Mouse (Mus musculus) forebrain, embryonic 15.5 days (tissue): Measurements from ENCODE around the gene Rdm1. TPM values are rescaled to one million over a fixed set of nuclear protein-coding genes. Genes with fewer than 3 reads are reported as not detected.
"Not testable (repeated sequence)": the region's sequence is repeated elsewhere in the genome, so short reads cannot be mapped to it uniquely, and the experiment has no call there.

Experiments used
- ATAC-seq: fragments of 200-750 bp; cut with Nextera tagmentation; replicated peaks from 2 replicates; pipeline ENCODE4 v1.8.0; 2017; ENCODE audit warnings: mild to moderate bottlenecking, moderate TSS enrichment, moderate library complexity
- H3K27ac ChIP-seq: fragments of 300-500 bp; sonication (generic); replicated peaks from 2 replicates; pipeline ENCODE4 v1.5.1; 2015; ENCODE audit warnings: mild to moderate bottlenecking, inconsistent platforms
- H3K27me3 ChIP-seq: fragments of 300-500 bp; sonication (generic); 2 replicates; pipeline ENCODE4 v1.6.1; 2015; ENCODE audit warnings: inconsistent platforms
- H3K36me3 ChIP-seq: fragments of 300-500 bp; sonication (generic); 2 replicates; pipeline ENCODE4 v1.6.1; 2015; ENCODE audit warnings: mild to moderate bottlenecking, inconsistent platforms
- H3K4me1 ChIP-seq: fragments of 300-500 bp; sonication (generic); 2 replicates; pipeline ENCODE4 v1.6.1; 2015; ENCODE audit warnings: inconsistent platforms
- H3K4me2 ChIP-seq: fragments of 300-500 bp; sonication (generic); replicated peaks from 2 replicates; pipeline ENCODE4 v1.6.1; 2015; ENCODE audit warnings: mild to moderate bottlenecking, inconsistent platforms
- H3K4me3 ChIP-seq: fragments of 300-500 bp; sonication (generic); 2 replicates; pipeline ENCODE4 v1.5.1; 2015; ENCODE audit warnings: mild to moderate bottlenecking, inconsistent platforms
- H3K9ac ChIP-seq: fragments of 300-500 bp; sonication (generic); replicated peaks from 2 replicates; pipeline ENCODE4 v1.6.1; 2015; ENCODE audit warnings: mild to moderate bottlenecking, inconsistent platforms
- H3K9me3 ChIP-seq: fragments of 300-500 bp; sonication (generic); 2 replicates; pipeline ENCODE4 v1.6.1; 2016; ENCODE audit warnings: inconsistent platforms
- WGBS: fragments of 180-500 bp; shearing (Covaris S2); methylation state at CpG from one replicate; pipeline ENCODE4 v1.1.7; 2015; ENCODE audit warnings: mixed read lengths; 5-methylcytosine and 5-hydroxymethylcytosine counted together
- polyA plus RNA-seq: library from polyadenylated mRNA; unstranded; fragments of >200 nt; fragmentation: Nextera tagmentation; extraction: Ambion mirVana; gene quantifications from 2 replicates; pipeline ENCODE4 v1.2.1, GENCODE M21; 2015

The Rdm1 gene
- polyA plus RNA-seq: 31.0 and 34.6 TPM in 2 replicates

- Histone ChIP-seq H3K4me1 (peaks cover 18% of the 10 kb centered on the region), H3K36me3 (no peaks in the 10 kb centered on the region), H3K4me2 (peak within 1 kb of the TSS; percentile 94), H3K27me3 (no peaks in the 10 kb centered on the region), H3K9ac (peak within 1 kb of the TSS; percentile 58), H3K27ac (peak within 1 kb of the TSS; percentile 87), H3K4me3 (peak within 1 kb of the TSS; percentile 57), H3K9me3 (no peaks in the 10 kb centered on the region)
- peak; percentile 90 for ATAC-seq
- under 1% methylated on average over 34 of the region's 34 CpGs for WGBS
These were observed at the start of gene Rdm1 for GRCm38 (mm10) chr11:101626995-101627856. TSS of gene Rdm1 (plus strand) at chr11:101627195.

GRCm38 (mm10) chr11:101581081-101581764, 45.8 kb upstream of the Rdm1 start:
- 83% methylated on average over 6 of the region's 6 CpGs for WGBS
- Histone ChIP-seq H3K9me3 (no peaks in the 10 kb centered on the region), H3K4me3 (no peak overlapping the region), H3K4me1 (peaks cover 7% of the 10 kb centered on the region; the same call in 1 of the 2 replicates), H3K4me2 (no peak overlapping the region), H3K27me3 (no peaks in the 10 kb centered on the region), H3K36me3 (peaks cover 47% of the 10 kb centered on the region), H3K9ac (no peak overlapping the region), H3K27ac (no peak overlapping the region)
- no peak for ATAC-seq

DNA sequence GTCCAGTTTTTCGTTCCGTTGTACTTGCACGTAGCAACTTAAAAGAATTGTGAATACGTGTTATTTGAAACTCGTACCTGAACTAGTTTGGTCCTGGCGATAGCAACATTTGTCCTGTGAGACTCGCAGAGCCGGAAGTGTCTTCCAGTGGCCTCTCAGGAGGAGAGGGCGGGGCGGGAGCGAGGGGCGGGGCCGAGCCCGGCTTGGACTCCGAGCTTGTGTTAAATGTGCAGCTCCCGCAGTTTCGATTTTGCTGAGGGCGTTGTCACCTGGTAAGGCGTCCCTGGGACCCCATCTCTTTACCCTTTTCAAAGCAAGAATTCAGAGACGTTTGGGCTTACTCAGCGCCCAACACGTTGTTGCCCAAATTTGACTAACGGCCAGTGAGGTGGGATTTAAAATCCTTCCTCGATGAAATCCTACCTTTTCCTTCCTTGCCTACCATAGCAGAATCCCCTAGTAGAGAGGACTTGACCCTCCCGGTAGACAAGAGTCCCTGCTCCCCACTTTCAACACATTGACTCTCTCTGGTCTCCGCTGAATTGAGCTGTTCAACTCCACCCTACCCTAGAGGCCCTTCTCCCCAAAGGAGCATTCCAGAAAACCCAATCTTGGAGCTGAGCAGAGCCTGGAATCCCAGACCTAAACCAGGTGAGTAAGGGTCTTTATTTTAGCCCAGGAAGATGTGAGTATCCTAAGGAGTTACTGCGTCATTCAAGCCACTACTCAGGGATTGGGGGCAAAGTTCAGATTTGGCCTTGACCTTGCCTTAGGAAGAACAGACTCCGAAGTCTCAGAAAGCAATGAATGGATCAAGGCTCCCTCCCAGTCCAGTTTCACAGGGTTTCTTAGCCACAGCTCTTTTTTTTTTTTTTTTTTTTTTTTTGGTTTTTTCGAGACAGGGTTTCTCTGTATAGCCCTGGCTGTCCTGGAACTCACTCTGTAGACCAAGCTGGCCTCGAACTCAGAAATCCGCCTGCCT, 44.6 kb upstream of the Rdm1 start, which contains the start of gene Tmem106a:
Tmem106a (plus strand) TSS at position 189 of the 982 bp plus-strand sequence.
- Histone ChIP-seq H3K4me2 (peak within 1 kb of the TSS; percentile 38), H3K36me3 (peaks cover 40% of the 10 kb centered on the region), H3K9me3 (no peaks in the 10 kb centered on the region), H3K4me3 (peak within 1 kb of the TSS; percentile 13), H3K27me3 (no peaks in the 10 kb centered on the region), H3K9ac (no peak within 1 kb of the TSS; the same call in 1 of the 2 replicates), H3K27ac (no peak within 1 kb of the TSS), H3K4me1 (peaks cover 7% of the 10 kb centered on the region; the same call in 1 of the 2 replicates)
- ATAC-seq: no peak
- WGBS: 19% methylated on average over 30 of the region's 31 CpGs

DNA sequence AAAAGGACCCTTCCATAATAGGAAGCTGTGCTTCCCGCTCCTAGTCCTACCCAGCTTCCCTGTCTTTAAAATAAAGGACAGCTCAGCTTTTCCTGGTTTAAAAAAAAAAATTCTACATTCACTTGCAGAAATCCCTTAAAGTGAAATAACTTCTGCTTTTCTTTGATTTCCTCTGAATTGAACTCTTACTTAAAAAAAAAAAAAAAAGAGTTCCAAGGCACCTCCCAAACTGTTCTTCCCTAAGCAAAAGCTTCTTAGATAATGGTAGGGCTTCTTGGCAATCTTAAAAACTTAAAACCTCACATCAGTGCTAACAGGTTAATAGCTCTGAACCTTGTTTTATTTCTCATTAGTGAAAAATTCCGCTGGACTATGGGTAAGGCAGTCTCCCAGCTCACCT, 43.8 kb upstream of the Rdm1 start:
- Histone ChIP-seq H3K27me3 (no peaks in the 10 kb centered on the region), H3K4me3 (no peak overlapping the region), H3K9me3 (no peaks in the 10 kb centered on the region), H3K4me2 (no peak overlapping the region), H3K27ac (no peak overlapping the region), H3K36me3 (peaks cover 31% of the 10 kb centered on the region), H3K4me1 (peaks cover 7% of the 10 kb centered on the region; the same call in 1 of the 2 replicates), H3K9ac (no peak overlapping the region)
- ATAC-seq: no peak
- 93% methylated on average over 2 of the region's 2 CpGs for WGBS

DNA sequence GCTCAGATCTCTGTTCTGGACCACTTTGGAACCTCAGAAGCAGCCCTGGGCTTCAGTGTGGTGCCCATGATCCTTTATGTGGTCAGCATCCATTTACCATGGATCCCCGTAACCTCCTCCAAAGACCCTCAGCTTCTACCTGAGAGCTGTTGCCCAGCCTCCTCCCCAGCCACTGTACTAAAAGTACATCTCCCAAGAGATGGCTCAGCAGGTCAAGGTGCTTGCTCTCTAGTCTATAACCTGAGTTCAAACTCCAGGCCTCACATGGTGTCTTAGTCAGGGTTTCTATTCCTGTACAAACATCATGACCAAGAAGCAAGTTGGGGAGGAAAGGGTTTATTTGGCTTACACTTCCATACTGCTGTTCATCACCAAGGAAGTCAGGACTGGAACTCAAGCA, 42.0 kb upstream of the Rdm1 start:
- H3K36me3 ChIP-seq: peaks cover 13% of the 10 kb centered on the region
- H3K4me2 ChIP-seq, ATAC-seq, H3K27ac ChIP-seq, H3K9me3 ChIP-seq, H3K4me3 ChIP-seq, H3K27me3 ChIP-seq, H3K4me1 ChIP-seq, H3K9ac ChIP-seq: not testable (repeated sequence)
- 97% methylated on average over 1 of the region's 1 CpGs for WGBS

DNA sequence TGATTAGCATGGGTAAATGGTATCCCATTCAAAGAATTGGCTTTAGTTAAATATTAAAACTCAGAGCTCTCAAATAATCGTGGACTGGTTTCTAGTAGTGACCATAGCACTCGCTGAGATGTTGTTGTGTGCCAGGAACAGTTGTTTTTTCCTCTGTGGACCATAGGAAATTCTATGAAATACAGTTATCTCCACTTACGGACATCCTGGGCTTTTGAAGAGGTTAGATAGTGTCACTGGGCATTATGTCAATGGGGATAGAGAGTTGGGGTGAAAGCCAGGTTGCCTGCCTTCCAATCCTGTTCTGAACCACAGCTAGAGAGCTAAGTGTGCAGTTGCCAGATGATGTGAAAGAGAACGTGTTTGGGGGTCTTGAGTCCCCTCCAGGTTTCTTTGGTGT, 41.2 kb upstream of the Rdm1 start:
- peaks cover 7% of the 10 kb centered on the region; the same call in 1 of the 2 replicates for H3K4me1 ChIP-seq
- ATAC-seq: no peak
- no peak overlapping the region for H3K4me2 ChIP-seq
- H3K36me3 ChIP-seq: peaks cover 6% of the 10 kb centered on the region
- H3K9ac ChIP-seq: no peak overlapping the region
- 82% methylated on average over 4 of the region's 4 CpGs for WGBS
- no peak overlapping the region for H3K4me3 ChIP-seq
- H3K9me3 ChIP-seq: no peaks in the 10 kb centered on the region
- no peaks in the 10 kb centered on the region for H3K27me3 ChIP-seq
- H3K27ac ChIP-seq: no peak overlapping the region

GRCm38 (mm10) chr11:101587676-101588075, 39.3 kb upstream of the Rdm1 start:
- peaks cover 4% of the 10 kb centered on the region; the same call in 1 of the 2 replicates for H3K36me3 ChIP-seq
- no peaks in the 10 kb centered on the region for H3K9me3 ChIP-seq
- H3K4me2 ChIP-seq: no peak overlapping the region
- H3K4me1 ChIP-seq: no peaks in the 10 kb centered on the region
- H3K27ac ChIP-seq: no peak overlapping the region
- no peaks in the 10 kb centered on the region for H3K27me3 ChIP-seq
- ATAC-seq: no peak
- H3K4me3 ChIP-seq: no peak overlapping the region
- no peak overlapping the region for H3K9ac ChIP-seq
- WGBS: 89% methylated on average over 10 of the region's 10 CpGs

DNA sequence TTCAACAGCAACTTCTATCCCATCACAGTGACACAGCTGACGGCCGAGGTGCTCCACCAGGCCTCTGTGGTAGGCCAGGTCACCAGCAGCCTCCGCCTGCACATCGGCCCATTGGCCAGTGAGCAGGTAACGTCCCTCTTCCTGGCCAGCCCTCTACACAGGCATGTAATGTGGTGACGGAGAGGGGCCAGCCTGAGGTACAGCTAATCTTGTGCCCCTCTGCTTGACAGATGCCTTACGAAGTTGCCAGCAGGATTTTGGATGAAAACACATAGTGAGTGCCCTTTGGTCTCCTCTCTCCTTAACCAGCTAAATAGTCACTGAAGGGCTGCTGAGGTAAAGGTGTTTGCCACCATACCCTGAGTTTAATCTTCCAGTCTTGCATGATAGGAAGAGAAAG, 38.1 kb upstream of the Rdm1 start:
- Histone ChIP-seq H3K4me2 (no peak overlapping the region), H3K27ac (no peak overlapping the region), H3K9ac (no peak overlapping the region), H3K36me3 (peaks cover 4% of the 10 kb centered on the region; the same call in 1 of the 2 replicates), H3K4me1 (no peaks in the 10 kb centered on the region), H3K9me3 (no peaks in the 10 kb centered on the region), H3K27me3 (no peaks in the 10 kb centered on the region), H3K4me3 (no peak overlapping the region)
- WGBS: 89% methylated on average over 7 of the region's 7 CpGs
- no peak for ATAC-seq

DNA sequence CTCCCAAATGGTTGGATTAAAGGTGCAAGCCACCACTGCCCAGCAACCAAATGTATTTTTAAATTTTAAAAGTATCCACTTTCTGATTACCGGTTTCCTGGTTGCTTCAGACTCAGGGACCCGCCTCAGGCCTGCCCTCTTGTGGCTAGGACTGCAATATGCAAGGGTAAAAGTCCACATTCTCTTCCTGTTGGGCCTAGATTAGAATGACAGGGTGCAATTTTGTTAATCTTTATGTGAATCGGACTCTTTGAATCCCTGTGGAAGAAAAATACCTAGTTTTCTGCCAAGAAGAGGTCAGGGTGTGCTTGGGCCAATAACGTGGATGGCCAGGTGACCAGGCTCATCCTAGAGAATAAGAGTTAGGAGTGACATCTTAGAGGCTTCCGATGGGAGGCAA, 37.6 kb upstream of the Rdm1 start:
- H3K4me3 ChIP-seq: no peak overlapping the region
- 29% methylated on average over 5 of the region's 5 CpGs for WGBS
- no peak overlapping the region for H3K27ac ChIP-seq
- H3K27me3 ChIP-seq: no peaks in the 10 kb centered on the region
- H3K9me3 ChIP-seq: no peaks in the 10 kb centered on the region
- no peaks in the 10 kb centered on the region for H3K4me1 ChIP-seq
- H3K9ac ChIP-seq: no peak overlapping the region
- H3K4me2 ChIP-seq: no peak overlapping the region
- no peak for ATAC-seq
- peaks cover 4% of the 10 kb centered on the region; the same call in 1 of the 2 replicates for H3K36me3 ChIP-seq

DNA sequence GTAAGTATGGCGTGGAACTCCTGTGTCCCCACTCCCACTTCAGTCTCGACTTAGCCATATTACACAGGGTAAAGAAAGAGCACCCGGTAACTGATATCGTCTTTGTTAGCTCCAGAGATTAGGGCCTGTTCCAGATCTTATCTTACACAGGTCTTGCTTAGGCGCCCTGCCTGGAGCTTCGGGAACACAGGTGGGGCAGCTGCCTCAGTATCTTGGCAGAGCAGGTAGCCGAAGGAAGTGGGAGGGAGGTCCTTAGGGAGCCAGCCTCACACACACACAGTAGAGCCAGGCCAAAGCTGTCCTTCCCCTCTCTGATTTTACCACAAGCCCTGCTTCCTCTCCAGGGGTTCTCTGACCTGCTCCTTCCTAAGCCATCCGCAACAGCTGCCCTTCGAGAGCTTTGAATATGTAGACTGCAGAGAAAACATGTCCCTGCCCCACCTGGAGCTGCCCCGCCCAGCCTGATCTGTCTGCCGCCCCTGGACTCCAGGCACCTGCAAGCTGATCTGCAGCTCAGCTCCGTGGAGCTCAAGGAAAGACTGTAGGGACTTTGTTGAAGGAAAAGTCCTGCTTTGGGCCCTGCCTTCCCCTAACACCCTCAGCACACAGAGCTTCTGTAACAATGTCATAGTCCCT, 36.9 kb upstream of the Rdm1 start:
- Histone ChIP-seq H3K4me1 (no peaks in the 10 kb centered on the region), H3K9ac (no peak overlapping the region), H3K27me3 (no peaks in the 10 kb centered on the region), H3K9me3 (no peaks in the 10 kb centered on the region), H3K27ac (no peak overlapping the region), H3K36me3 (peaks cover 4% of the 10 kb centered on the region; the same call in 1 of the 2 replicates), H3K4me2 (no peak overlapping the region), H3K4me3 (no peak overlapping the region)
- no peak for ATAC-seq
- 77% methylated on average over 12 of the region's 12 CpGs for WGBS

GRCm38 (mm10) chr11:101599156-101599555, 27.8 kb upstream of the Rdm1 start, which contains the start of gene Gm11634:
TSS of gene Gm11634 (minus strand) at chr11:101599256.
- no peak within 1 kb of the TSS for H3K4me2 ChIP-seq
- H3K36me3 ChIP-seq: no peaks in the 10 kb centered on the region
- 80% methylated on average over 6 of the region's 6 CpGs for WGBS
- H3K4me1 ChIP-seq: peaks cover 1% of the 10 kb centered on the region; the same call in 1 of the 2 replicates
- H3K9me3 ChIP-seq: no peaks in the 10 kb centered on the region
- H3K27ac ChIP-seq: no peak within 1 kb of the TSS
- ATAC-seq: no peak
- H3K4me3 ChIP-seq: no peak within 1 kb of the TSS
- H3K27me3 ChIP-seq: no peaks in the 10 kb centered on the region
- H3K9ac ChIP-seq: no peak within 1 kb of the TSS
